In genomic region chr16:4273702-4274476, GRCm38 (mm10) we compare ENCODE assay signal across 9 mouse cellular contexts.
A peak's percentile ranks its signal among the peaks of the same experiment; 100 is the strongest.
DNase-seq lines count a peak whose midpoint lies in the region; ATAC-seq and TF ChIP-seq lines count a peak whose summit lies in the region.
"Had no signal": no experiment of that assay in that cellular context is flagged by ENCODE, and none has a peak within 500 bp of the region (broad histone marks: within the 10 kb centered on the region; RNA-seq: fewer than 3 reads in every experiment).

No protein-coding gene starts in this region.

- ATAC-seq in kidney, embryonic 16.5 days (ENCODE audit: low FRiP score, low TSS enrichment), result peak; percentile 84
- ATAC-seq in limb, embryonic 14.5 days (ENCODE audit: low FRiP score, low read depth), result peak; percentile 77
- no peak for ATAC-seq in midbrain, embryonic 16.5 days

- WGBS in kidney, embryonic 16.5 days, result 31% methylated on average over 12 of the region's 12 CpGs
- WGBS in limb, embryonic 14.5 days, result 38% methylated on average over 12 of the region's 12 CpGs
- 72% methylated on average over 12 of the region's 12 CpGs for WGBS in midbrain, embryonic 16.5 days

- peaks cover 16% of the 10 kb centered on the region for H3K4me1 ChIP-seq in kidney, embryonic 16.5 days (ENCODE audit: insufficient read depth, low read length)
- peaks cover 27% of the 10 kb centered on the region for H3K4me1 ChIP-seq in limb, embryonic 14.5 days (ENCODE audit: control insufficient read depth, insufficient read depth, low read length)
- H3K4me1 ChIP-seq in midbrain, embryonic 16.5 days (ENCODE audit: control insufficient read depth, insufficient read depth, low read length), result no peaks in the 10 kb centered on the region

- H3K4me3 ChIP-seq in kidney, embryonic 16.5 days (ENCODE audit: low read length), result no peak overlapping the region
- no peak overlapping the region for H3K4me3 ChIP-seq in limb, embryonic 14.5 days (replicated peaks; ENCODE audit: low read length)
- no peak overlapping the region for H3K4me3 ChIP-seq in midbrain, embryonic 16.5 days (ENCODE audit: low read depth, low read length)
- H3K4me3 ChIP-seq: neural tube, embryonic 12.5 days had no signal

- H3K9ac ChIP-seq in kidney, embryonic 16.5 days (replicated peaks; ENCODE audit: low read length), result no peak overlapping the region
- no peak overlapping the region for H3K9ac ChIP-seq in limb, embryonic 14.5 days (ENCODE audit: low read depth, low read length, severe bottlenecking)
- no peak overlapping the region for H3K9ac ChIP-seq in midbrain, embryonic 16.5 days (ENCODE audit: low read depth, low read length)
- H3K9ac ChIP-seq: neural tube, embryonic 12.5 days had no signal

- no peaks in the 10 kb centered on the region for H3K9me3 ChIP-seq in kidney, embryonic 16.5 days (ENCODE audit: low read length)
- no peaks in the 10 kb centered on the region for H3K9me3 ChIP-seq in limb, embryonic 14.5 days (ENCODE audit: control insufficient read depth, low read length)
- H3K9me3 ChIP-seq in midbrain, embryonic 16.5 days (replicated peaks; ENCODE audit: control insufficient read depth, low read length, poor library complexity, severe bottlenecking), result no peaks in the 10 kb centered on the region
- H3K9me3 ChIP-seq: neural tube, embryonic 12.5 days had no signal

- H3K27me3 ChIP-seq in kidney, embryonic 16.5 days (ENCODE audit: insufficient read depth, low read length), result no peaks in the 10 kb centered on the region
- no peaks in the 10 kb centered on the region for H3K27me3 ChIP-seq in limb, embryonic 14.5 days (ENCODE audit: control insufficient read depth, insufficient read depth, low read length)
- H3K27me3 ChIP-seq in midbrain, embryonic 16.5 days (ENCODE audit: control insufficient read depth, insufficient read depth, low read depth, low read length), result no peaks in the 10 kb centered on the region
- H3K27me3 ChIP-seq: neural tube, embryonic 12.5 days had no signal

- no peak overlapping the region for H3K4me2 ChIP-seq in kidney, embryonic 16.5 days (replicated peaks; ENCODE audit: low read depth, low read length)
- H3K4me2 ChIP-seq in limb, embryonic 14.5 days (replicated peaks; ENCODE audit: low read depth, low read length, severe bottlenecking), result no peak overlapping the region
- no peak overlapping the region for H3K4me2 ChIP-seq in midbrain, embryonic 16.5 days (ENCODE audit: low read length)
- H3K4me2 ChIP-seq: neural tube, embryonic 12.5 days had no signal

- TF ChIP-seq POLR2A in limb, embryonic 14.5 days (IDR thresholded peaks at IDR 0.05; ENCODE audit: borderline replicate concordance, extremely low read depth, insufficient read depth, insufficient read length), result no peak

- DNase-seq in cerebellum, adult 11-12 months, result peak; percentile 9
- no peak for DNase-seq in cerebellum, adult 9-10 months
- peak; percentile 72 for DNase-seq in adrenal gland, postnatal 25 days
- DNase-seq in gonadal fat pad, adult 2 months (ENCODE audit: low read depth), result peak; percentile 50
- DNase-seq in limb, embryonic 14.5 days (ENCODE audit: low spot score), result peak; percentile 96
- peak; percentile 87 for DNase-seq in skeletal muscle tissue, adult 2 months (ENCODE audit: low read depth, low spot score)

- H3K27ac ChIP-seq in kidney, embryonic 16.5 days (ENCODE audit: low read length), result peak overlapping the region; percentile 62
- peak overlapping the region; percentile 63; the same call in 1 of the 2 replicates for H3K27ac ChIP-seq in limb, embryonic 14.5 days (replicated peaks; ENCODE audit: low read depth, low read length)
- H3K27ac ChIP-seq in midbrain, embryonic 16.5 days (ENCODE audit: low read length), result no peak overlapping the region
- H3K27ac ChIP-seq: neural tube, embryonic 12.5 days had no signal

- H3K36me3 ChIP-seq in kidney, embryonic 16.5 days (ENCODE audit: insufficient read depth, low read length), result no peaks in the 10 kb centered on the region
- H3K36me3 ChIP-seq in limb, embryonic 14.5 days (ENCODE audit: control insufficient read depth, insufficient read depth, low read length), result no peaks in the 10 kb centered on the region
- no peaks in the 10 kb centered on the region for H3K36me3 ChIP-seq in midbrain, embryonic 16.5 days (ENCODE audit: control insufficient read depth, insufficient read depth, low read length)
- H3K36me3 ChIP-seq: neural tube, embryonic 12.5 days had no signal
